Mouse (Mus musculus): ENCODE data around the gene Nnmt.

Gene Nnmt

GRCm38 (mm10) chr9:48604939-48605598, at the start of gene Nnmt:
Gene Nnmt (minus strand): TSS chr9:48605153.
- DNase-seq (ENCODE audit: low spot score in 2 of 2): no peak

DNA sequence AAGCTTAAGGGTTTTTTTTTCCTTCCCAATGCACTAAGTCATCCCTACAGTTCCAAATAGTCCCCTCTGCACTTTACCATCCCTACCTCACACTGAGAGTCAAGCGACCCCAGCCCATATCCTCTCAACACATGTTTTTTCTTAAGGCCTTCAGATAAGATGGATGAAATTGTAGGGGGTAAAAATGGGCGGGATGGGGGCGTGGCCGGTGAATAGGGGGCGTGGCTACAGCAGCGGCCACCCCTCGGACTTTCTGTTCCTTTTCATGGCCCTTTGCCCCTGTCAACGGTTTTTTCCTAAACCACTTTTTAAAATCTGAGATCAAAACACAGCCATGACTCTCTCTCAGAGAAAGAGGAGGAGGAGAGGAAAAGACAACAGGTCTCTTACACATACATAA, 49.8 kb upstream of the Nnmt start:
- no peak for DNase-seq (ENCODE audit: low spot score in 2 of 2)

GRCm38 (mm10) chr9:48653399-48654070, 48.6 kb upstream of the Nnmt start:
- DNase-seq (ENCODE audit: low spot score in 2 of 2): no peak

DNA sequence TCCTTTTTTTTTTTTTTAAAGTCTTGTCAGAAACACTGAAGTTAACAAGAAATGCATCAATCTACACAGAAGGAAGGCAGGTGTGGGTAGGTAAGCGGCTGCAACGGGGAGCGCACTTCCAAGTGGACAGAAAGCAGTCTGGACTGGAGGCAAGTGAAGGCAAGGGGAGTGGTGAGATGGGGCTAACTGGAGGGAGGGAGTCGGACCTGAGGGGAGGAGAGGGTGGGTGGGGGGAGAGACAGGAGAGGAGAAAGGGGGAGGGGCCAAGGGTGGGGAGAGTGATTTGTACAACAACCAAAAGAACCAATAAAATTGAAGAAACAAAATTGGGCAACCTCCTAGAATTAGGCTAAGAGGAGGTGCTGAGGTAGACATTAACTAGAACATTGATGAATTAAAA, 47.1 kb upstream of the Nnmt start:
- no peak for DNase-seq (ENCODE audit: low spot score in 2 of 2)

DNA sequence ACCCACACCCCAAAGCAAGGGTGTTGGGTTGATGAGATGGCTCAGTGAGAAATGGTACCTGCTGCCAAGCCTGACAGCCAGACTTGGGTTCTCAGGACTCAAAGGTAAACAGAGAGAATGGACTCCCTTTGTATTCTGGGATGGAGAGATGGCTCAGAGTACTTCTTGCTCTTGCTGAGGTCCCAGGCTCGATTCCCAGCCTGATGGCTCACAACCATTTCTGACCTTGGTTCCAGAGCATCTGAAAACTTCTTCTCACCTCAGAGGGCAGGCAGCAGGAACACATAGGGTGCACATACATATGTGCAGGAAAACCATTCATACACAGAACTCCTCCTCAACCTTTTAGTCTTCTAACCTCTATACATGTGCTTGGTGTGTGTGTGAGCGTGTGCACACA, 45.9 kb upstream of the Nnmt start:
- no peak for DNase-seq (ENCODE audit: low spot score in 2 of 2)

- DNase-seq (ENCODE audit: low spot score in 2 of 2): no peak
These were observed 45.1 kb upstream of the Nnmt start for GRCm38 (mm10) chr9:48649851-48650685.

- DNase-seq (ENCODE audit: low spot score in 2 of 2): no peak
These were observed 44.3 kb upstream of the Nnmt start for GRCm38 (mm10) chr9:48649098-48649766.

DNA sequence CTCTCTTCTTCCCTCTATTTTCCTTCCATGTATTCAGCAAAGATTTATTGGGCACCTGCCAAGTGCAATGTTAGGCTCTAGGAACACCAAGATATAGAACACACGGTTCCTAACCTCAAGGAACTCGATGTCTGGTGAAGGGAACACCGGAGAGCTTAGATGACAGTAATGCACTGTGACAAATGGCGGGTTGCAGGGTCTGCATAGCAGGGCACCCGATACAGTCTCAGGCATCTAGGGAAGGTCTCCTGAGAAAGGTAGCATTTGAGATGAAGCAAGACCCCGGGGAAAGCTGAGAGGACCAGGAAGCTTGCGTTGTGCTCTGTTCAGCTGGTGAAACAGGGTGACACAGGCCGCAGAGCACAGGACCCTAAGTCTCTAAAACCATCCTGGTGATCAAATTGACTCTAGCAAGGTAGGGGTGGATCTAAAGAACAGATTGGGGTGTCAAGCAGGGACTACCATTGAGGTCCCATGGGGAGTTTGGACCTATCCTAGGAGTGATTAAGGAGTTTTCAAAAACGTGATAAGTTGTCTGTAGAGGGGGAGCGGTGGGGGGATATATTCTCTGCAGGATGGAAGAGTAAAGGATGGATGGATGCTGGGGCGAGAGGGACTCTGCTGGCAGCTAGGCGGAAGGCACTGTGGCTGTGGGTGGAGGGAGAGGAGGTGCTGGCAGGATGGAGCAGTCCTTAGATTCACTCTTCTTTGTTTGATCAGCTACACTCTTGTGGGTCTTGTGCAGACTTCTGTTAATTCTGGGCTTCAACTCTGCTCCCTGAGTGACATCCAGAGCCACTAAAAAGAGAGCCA, 43.5 kb upstream of the Nnmt start:
- no peak for DNase-seq (ENCODE audit: low spot score in 2 of 2)

DNA sequence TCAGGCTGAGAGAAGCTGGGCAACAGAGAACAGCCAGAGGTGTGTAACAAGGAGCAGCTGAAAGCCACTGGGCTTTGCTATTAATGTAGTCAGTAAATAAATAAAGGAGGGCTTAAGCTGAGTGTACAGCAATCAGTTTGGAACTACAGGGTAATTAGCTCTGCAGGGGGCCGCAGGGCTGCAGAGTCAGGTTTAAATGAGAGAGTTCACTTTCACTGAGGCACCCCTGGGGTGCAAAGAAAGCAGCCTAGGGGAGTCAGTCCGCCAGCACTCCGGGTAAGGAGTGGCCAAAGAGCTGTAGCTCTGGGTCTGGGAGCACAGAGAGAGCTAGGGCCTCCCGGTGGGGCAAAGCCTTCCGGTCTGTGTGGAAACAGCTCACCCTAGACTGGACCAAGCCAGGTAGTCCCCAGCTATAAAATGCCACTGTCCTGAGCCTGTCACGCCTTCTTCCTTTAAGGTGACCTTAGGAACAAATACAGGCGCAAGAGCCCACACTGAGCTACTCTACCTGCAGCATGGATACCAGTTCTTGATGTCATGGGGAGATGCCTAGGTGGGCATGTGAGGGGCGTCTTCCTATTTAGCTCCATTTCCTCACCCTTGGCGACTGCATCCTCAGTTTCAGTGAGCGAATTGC, 42.8 kb upstream of the Nnmt start:
- no peak for DNase-seq (ENCODE audit: low spot score in 2 of 2)

- DNase-seq (ENCODE audit: low spot score in 2 of 2): no peak
These were observed 42.1 kb upstream of the Nnmt start for GRCm38 (mm10) chr9:48646781-48647647.

GRCm38 (mm10) chr9:48646251-48646650, 41.3 kb upstream of the Nnmt start:
- DNase-seq (ENCODE audit: low spot score in 2 of 2): peak; percentile 61 to 74

DNA sequence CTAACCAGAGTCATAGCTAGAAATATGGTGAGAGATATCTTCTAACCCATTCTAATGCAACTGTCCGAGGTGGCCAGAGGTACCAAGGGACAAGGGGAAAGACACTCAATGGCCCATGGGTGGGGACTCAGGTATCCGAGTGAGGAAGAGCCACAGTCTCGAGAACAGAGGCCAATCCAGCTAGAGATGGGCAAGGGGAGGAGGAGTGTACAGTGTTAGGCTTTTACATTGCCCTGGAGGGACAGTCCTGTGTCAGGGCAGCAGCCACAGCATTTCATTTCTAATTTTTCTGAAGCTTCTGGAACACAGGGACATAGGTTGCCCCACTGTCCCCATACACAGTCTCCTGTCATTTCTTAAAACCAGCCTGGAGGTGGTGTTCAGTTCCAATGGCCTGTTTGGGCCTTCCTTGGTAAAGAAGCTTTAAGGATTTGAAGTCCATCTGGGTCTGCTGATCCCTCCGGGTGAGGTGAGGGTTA, 40.7 kb upstream of the Nnmt start:
- no peak for DNase-seq (ENCODE audit: low spot score in 2 of 2)

DNA sequence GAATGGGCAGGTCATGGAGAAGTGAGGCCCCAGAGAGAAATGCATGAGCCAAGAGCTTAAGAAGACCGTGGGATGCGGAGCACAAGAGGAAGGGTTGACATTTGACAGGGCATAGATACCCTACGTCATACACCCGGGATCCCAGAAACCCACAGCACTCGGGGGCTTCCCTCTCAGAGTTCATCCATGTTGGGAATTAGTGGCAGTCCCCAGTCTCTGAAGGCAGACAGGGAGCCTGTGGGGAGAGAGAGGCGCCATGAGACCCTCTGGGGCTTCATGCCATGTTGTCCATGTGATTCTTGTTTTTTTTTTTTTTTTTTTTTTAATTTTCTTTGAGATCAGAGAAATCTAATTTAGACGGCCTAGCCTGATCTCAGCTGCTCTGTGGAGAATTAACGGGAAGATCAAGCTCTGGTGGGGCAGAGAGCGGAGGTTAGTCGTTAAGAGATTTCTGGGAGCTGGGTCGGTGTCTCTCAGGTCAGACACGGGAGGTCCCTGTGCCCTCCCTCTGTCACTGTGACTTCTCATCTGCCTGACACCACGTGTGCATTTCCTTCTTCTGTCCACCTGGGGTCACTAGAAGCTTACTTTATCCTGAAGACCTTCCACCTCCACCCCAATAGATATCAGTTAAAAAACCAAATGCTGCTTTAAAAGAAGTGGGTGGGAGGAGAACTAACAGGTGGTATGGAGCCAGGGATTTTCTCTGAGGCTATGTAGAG, 40.1 kb upstream of the Nnmt start:
- DNase-seq (ENCODE audit: low spot score in 2 of 2): no peak

DNA sequence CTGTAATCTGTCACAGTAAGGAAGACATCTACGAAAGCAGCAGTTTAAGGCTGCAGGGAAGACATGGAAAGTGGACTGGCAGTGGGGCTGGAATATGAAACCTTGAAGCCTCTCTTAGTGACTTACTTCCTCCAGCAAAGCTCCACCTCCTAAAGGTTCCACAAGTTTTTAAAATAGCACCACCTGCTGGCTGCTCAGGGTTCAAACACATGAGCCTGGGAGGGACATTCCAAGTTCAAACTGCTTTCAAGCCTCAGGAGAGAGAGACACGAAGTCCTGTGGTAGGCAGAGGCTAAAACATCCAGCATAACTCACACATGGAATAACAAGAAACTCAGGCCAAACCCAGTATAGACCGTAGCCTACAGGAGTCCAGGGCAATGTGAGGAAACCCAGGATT, 39.4 kb upstream of the Nnmt start:
- DNase-seq (ENCODE audit: low spot score in 2 of 2): no peak

GRCm38 (mm10) chr9:48641636-48642035, 36.7 kb upstream of the Nnmt start:
- DNase-seq (ENCODE audit: low spot score in 2 of 2): no peak

DNA sequence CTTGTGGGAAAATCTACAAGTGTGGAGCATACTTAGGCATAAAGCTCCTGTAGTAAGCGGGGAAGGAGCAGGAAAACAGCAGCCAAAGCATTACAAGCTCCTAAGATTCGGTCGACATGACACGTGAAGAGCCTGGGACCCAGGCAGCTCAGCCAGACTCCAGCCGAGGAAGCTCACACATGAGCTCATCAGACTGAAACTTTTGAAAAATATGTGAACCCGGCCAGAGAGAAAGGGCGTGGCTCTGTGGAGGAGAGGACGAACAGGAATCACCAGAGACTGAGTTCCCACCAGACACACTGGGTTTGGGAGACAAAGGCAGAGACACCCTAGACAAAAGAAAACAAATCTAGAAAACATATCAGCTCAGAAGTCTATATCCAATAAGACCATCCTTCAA, 35.9 kb upstream of the Nnmt start:
- no peak for DNase-seq (ENCODE audit: low spot score in 2 of 2)

GRCm38 (mm10) chr9:48638176-48638803, 33.3 kb upstream of the Nnmt start:
- DNase-seq (ENCODE audit: low spot score in 2 of 2): no peak

DNA sequence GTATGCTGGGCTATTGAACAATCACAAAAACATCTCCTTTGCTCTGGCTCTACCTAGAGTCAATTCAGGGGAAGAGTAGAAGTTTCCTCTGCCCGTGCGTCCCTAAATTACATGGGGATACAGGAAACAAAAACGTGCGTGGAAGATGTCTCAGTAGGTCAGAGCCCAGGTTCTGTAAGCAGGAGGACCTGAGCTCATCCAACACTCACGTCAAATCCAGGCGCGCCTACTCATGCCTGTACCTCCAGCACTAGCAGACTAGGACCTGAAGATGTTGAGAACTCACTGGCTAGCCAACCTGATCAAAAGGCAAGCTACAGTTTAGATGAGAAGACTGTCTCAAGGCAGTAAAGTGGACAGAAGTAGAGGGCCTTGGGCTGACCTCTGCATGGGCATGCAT, 32.2 kb upstream of the Nnmt start:
- DNase-seq (ENCODE audit: low spot score in 2 of 2): no peak

Measured in frontal cortex, postnatal 14 days (tissue).